Mouse (Mus musculus): ENCODE results near the gene Mta2. TPM values are rescaled to one million over a fixed set of nuclear protein-coding genes. Genes with fewer than 3 reads are reported as not detected.

Mta2 gene
- polyA plus RNA-seq, 1 experiment from 2014 or later: 45.3 TPM

GRCm38 (mm10) chr19:8984255-8984868 lies 42.7 kb downstream of the Mta2 start:
- no peaks in the 10 kb centered on the region for H3K9me3 ChIP-seq (ENCODE audit: control insufficient read depth, low read length)
- no peak overlapping the region for H3K4me2 ChIP-seq (replicated peaks; ENCODE audit: low read depth, low read length)
- peaks cover 13% of the 10 kb centered on the region for H3K36me3 ChIP-seq (ENCODE audit: control insufficient read depth, insufficient read depth, low read length)
- 28% methylated on average over 7 of the region's 7 CpGs for WGBS
- ATAC-seq (ENCODE audit: low FRiP score, low TSS enrichment): no peak
- no peak overlapping the region for H3K27ac ChIP-seq (ENCODE audit: low read depth, low read length)
- H3K9ac ChIP-seq (ENCODE audit: low read depth, low read length): no peak overlapping the region
- peaks cover 7% of the 10 kb centered on the region for H3K4me1 ChIP-seq (ENCODE audit: control insufficient read depth, insufficient read depth, low read length)
- no peak overlapping the region for H3K4me3 ChIP-seq (ENCODE audit: low read length)
- no peaks in the 10 kb centered on the region for H3K27me3 ChIP-seq (ENCODE audit: control insufficient read depth, insufficient read depth, low read length)

DNA sequence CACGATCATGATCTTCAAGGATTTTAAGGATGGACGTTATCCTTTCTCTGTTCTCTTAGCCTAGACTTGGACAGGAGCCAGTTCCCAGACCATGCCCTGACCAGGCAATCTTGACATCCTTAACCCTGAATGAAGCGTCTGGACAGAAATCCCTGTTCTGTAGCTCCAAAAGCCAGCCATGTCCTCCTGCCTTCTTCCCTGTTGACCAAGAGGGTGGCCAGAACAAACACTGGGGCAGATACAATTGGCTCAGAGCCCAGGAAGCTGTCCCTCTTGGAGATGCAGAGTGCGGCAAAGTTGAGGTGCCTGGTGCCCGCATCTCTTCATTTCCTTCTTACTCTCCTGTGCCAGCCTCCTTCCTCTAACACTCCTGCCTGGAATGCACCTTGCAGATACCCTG lies 44.2 kb downstream of the Mta2 start:
- 64% methylated on average over 5 of the region's 5 CpGs for WGBS
- H3K4me1 ChIP-seq (ENCODE audit: control insufficient read depth, insufficient read depth, low read length): peaks cover 9% of the 10 kb centered on the region
- ATAC-seq (ENCODE audit: low FRiP score, low TSS enrichment): no peak

DNA sequence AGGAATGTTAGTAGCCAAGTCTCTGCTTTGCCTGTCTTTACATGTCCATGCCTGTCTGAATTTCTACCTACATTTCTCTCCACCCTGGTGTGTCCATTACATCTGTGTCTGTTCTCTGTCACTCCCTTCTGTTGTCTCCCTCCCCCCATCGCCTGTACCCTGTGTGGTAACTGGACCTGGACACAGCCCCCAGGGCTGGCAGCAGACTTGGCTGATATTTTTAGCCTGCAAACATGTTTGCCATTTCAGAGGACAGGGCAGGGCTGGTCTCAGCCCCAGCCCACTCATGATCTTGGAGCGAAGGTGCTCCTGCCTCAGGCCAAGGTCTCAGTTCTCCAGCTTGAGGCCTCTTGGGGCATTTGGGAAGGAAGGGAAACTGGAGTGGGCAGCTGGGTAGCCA lies 46.1 kb downstream of the Mta2 start:
- Histone ChIP-seq H3K9me3 (ENCODE audit: control insufficient read depth, low read length) (no peaks in the 10 kb centered on the region), H3K27ac (ENCODE audit: low read depth, low read length) (no peak overlapping the region), H3K27me3 (ENCODE audit: control insufficient read depth, insufficient read depth, low read length) (no peaks in the 10 kb centered on the region), H3K36me3 (ENCODE audit: control insufficient read depth, insufficient read depth, low read length) (no peaks in the 10 kb centered on the region), H3K4me1 (ENCODE audit: control insufficient read depth, insufficient read depth, low read length) (peaks cover 25% of the 10 kb centered on the region), H3K9ac (ENCODE audit: low read depth, low read length) (no peak overlapping the region), H3K4me3 (ENCODE audit: low read length) (no peak overlapping the region), H3K4me2 (replicated peaks; ENCODE audit: low read depth, low read length) (no peak overlapping the region)
- WGBS: 53% methylated on average over 2 of the region's 2 CpGs
- no peak for ATAC-seq (ENCODE audit: low FRiP score, low TSS enrichment)

More for the DNA sequence above, 44.2 kb downstream of the Mta2 start:
- no peak overlapping the region for H3K4me3 ChIP-seq (ENCODE audit: low read length)
- no peak overlapping the region for H3K4me2 ChIP-seq (replicated peaks; ENCODE audit: low read depth, low read length)
- no peak overlapping the region for H3K27ac ChIP-seq (ENCODE audit: low read depth, low read length)
- no peaks in the 10 kb centered on the region for H3K27me3 ChIP-seq (ENCODE audit: control insufficient read depth, insufficient read depth, low read length)
- no peaks in the 10 kb centered on the region for H3K9me3 ChIP-seq (ENCODE audit: control insufficient read depth, low read length)
- no peaks in the 10 kb centered on the region; the same call in 1 of the 2 replicates for H3K36me3 ChIP-seq (ENCODE audit: control insufficient read depth, insufficient read depth, low read length)
- H3K9ac ChIP-seq (ENCODE audit: low read depth, low read length): no peak overlapping the region

GRCm38 (mm10) chr19:8988346-8989065 lies 46.8 kb downstream of the Mta2 start:
- no peak for ATAC-seq (ENCODE audit: low FRiP score, low TSS enrichment)
- Histone ChIP-seq H3K4me2 (replicated peaks; ENCODE audit: low read depth, low read length) (peak overlapping the region; percentile 93), H3K9ac (ENCODE audit: low read depth, low read length) (peak overlapping the region; percentile 79; the same call in 1 of the 2 replicates), H3K4me1 (ENCODE audit: control insufficient read depth, insufficient read depth, low read length) (peaks cover 28% of the 10 kb centered on the region), H3K9me3 (ENCODE audit: control insufficient read depth, low read length) (no peaks in the 10 kb centered on the region), H3K36me3 (ENCODE audit: control insufficient read depth, insufficient read depth, low read length) (no peaks in the 10 kb centered on the region), H3K27ac (ENCODE audit: low read depth, low read length) (peak overlapping the region; percentile 79; the same call in 1 of the 2 replicates), H3K4me3 (ENCODE audit: low read length) (peak overlapping the region; percentile 75), H3K27me3 (ENCODE audit: control insufficient read depth, insufficient read depth, low read length) (no peaks in the 10 kb centered on the region)
- 10% methylated on average over 15 of the region's 15 CpGs for WGBS

- Histone ChIP-seq H3K9ac (ENCODE audit: low read depth, low read length) (peak within 1 kb of the TSS; percentile 79), H3K36me3 (ENCODE audit: control insufficient read depth, insufficient read depth, low read length) (no peaks in the 10 kb centered on the region), H3K9me3 (ENCODE audit: control insufficient read depth, low read length) (no peaks in the 10 kb centered on the region), H3K27ac (ENCODE audit: low read depth, low read length) (peak within 1 kb of the TSS; percentile 79), H3K4me2 (replicated peaks; ENCODE audit: low read depth, low read length) (peak within 1 kb of the TSS; percentile 93), H3K4me3 (ENCODE audit: low read length) (peak within 1 kb of the TSS; percentile 75), H3K27me3 (ENCODE audit: control insufficient read depth, insufficient read depth, low read length) (no peaks in the 10 kb centered on the region), H3K4me1 (ENCODE audit: control insufficient read depth, insufficient read depth, low read length) (peaks cover 28% of the 10 kb centered on the region)
- WGBS: under 1% methylated on average over 38 of the region's 42 CpGs
- ATAC-seq (ENCODE audit: low FRiP score, low TSS enrichment): peak; percentile 47
These were observed 47.4 kb downstream of the Mta2 start, which contains the start of gene Ahnak for GRCm38 (mm10) chr19:8989066-8989566. Gene Ahnak, plus strand, starts transcription at chr19:8989284.

DNA sequence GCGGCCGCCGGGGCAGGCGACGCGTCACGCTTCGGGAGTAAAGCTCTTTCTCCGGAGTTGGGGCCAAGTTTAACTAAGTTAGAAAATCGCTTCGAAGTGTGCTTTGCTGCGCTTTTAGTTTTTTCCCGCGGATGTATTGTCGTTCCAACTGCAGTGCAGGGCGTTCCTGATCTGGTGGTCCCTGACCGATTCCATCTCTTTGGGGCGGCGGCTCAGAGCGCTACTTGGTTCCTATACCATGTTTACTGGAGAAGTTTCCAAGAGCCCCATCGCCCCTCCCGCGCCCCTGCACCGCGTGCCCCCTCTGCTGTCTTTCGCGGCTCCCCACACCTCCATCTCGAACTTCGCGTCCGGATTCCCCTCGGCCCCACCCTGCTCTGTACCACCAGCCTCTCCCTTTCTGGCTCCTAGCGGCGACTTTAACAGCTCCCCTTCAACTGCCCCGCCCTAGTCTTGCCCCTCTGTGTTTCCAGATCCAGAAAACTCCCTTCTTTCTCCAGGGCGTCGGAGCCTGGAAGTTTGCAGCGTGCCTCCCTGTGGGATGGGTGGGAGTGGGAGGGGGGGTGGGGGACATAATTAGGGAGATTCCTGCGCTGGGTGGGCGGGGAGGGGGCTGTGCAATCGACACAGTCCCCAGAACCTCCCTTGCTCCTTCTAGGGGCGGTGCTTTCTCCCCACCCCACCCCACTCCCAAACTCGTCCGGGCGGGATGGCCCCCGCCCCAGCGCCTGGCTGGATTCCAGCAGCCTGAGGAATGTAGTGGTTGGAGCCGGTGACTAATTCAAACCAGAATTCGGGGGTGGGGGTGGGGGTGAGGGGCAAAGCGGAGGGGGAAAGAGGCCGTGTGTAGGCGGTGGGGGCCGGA lies 48.1 kb downstream of the Mta2 start:
- peak overlapping the region; percentile 93 for H3K4me2 ChIP-seq (replicated peaks; ENCODE audit: low read depth, low read length)
- no peaks in the 10 kb centered on the region for H3K9me3 ChIP-seq (ENCODE audit: control insufficient read depth, low read length)
- peak overlapping the region; percentile 79 for H3K27ac ChIP-seq (ENCODE audit: low read depth, low read length)
- ATAC-seq (ENCODE audit: low FRiP score, low TSS enrichment): peak; percentile 72
- peak overlapping the region; percentile 79 for H3K9ac ChIP-seq (ENCODE audit: low read depth, low read length)
- no peaks in the 10 kb centered on the region for H3K27me3 ChIP-seq (ENCODE audit: control insufficient read depth, insufficient read depth, low read length)
- H3K4me3 ChIP-seq (ENCODE audit: low read length): peak overlapping the region; percentile 75
- peaks cover 28% of the 10 kb centered on the region for H3K4me1 ChIP-seq (ENCODE audit: control insufficient read depth, insufficient read depth, low read length)
- 2% methylated on average over 52 of the region's 53 CpGs for WGBS
- no peaks in the 10 kb centered on the region for H3K36me3 ChIP-seq (ENCODE audit: control insufficient read depth, insufficient read depth, low read length)

DNA sequence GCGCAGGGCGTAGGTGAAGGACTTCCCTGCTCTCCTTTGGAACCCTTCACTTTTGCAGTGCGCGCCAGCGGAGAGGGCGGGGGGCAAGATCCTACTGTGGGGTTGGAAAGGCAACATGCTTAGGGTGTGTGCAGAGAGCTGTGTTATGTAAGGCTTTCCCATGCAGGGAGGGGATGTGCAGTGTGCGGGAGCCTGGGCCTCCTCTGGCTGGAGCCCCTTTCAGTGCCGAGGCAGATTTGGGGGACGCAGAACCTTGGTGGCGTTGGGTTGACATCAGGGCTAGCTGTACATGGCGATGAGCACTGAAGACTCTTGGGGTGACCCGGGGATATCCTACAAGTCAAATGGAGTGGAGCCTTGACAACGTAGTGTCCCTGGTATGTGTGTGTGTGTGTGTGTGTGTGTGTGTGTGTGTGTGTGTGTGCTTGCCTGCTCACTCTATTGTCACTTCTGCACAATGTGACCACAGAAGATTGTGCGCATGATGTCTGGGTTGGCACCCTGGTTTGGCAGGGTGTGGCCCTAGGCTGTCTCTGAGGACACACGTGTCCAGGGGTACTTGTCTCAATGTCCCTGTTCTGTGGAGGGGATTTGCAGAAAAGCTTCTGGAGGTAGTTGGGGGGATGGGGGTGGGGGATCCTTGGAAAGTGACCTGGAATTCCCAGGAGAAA lies 48.9 kb downstream of the Mta2 start:
- Histone ChIP-seq H3K27ac (ENCODE audit: low read depth, low read length) (peak overlapping the region; percentile 79; the same call in 1 of the 2 replicates), H3K4me2 (replicated peaks; ENCODE audit: low read depth, low read length) (peak overlapping the region; percentile 93), H3K4me1 (ENCODE audit: control insufficient read depth, insufficient read depth, low read length) (peaks cover 28% of the 10 kb centered on the region), H3K36me3 (ENCODE audit: control insufficient read depth, insufficient read depth, low read length) (no peaks in the 10 kb centered on the region), H3K4me3 (ENCODE audit: low read length) (peak overlapping the region; percentile 75), H3K27me3 (ENCODE audit: control insufficient read depth, insufficient read depth, low read length) (no peaks in the 10 kb centered on the region), H3K9ac (ENCODE audit: low read depth, low read length) (peak overlapping the region; percentile 79), H3K9me3 (ENCODE audit: control insufficient read depth, low read length) (no peaks in the 10 kb centered on the region)
- peak; percentile 63 for ATAC-seq (ENCODE audit: low FRiP score, low TSS enrichment)
- WGBS: 17% methylated on average over 15 of the region's 15 CpGs

GRCm38 (mm10) chr19:8991245-8991870 lies 49.7 kb downstream of the Mta2 start:
- H3K4me1 ChIP-seq (ENCODE audit: control insufficient read depth, insufficient read depth, low read length): peaks cover 28% of the 10 kb centered on the region
- ATAC-seq (ENCODE audit: low FRiP score, low TSS enrichment): no peak
- no peaks in the 10 kb centered on the region for H3K9me3 ChIP-seq (ENCODE audit: control insufficient read depth, low read length)
- H3K27me3 ChIP-seq (ENCODE audit: control insufficient read depth, insufficient read depth, low read length): no peaks in the 10 kb centered on the region
- H3K9ac ChIP-seq (ENCODE audit: low read depth, low read length): peak overlapping the region; percentile 79; the same call in 1 of the 2 replicates
- peak overlapping the region; percentile 75; the same call in 1 of the 2 replicates for H3K4me3 ChIP-seq (ENCODE audit: low read length)
- H3K36me3 ChIP-seq (ENCODE audit: control insufficient read depth, insufficient read depth, low read length): no peaks in the 10 kb centered on the region
- peak overlapping the region; percentile 14; the same call in 1 of the 2 replicates for H3K27ac ChIP-seq (ENCODE audit: low read depth, low read length)
- peak overlapping the region; percentile 93 for H3K4me2 ChIP-seq (replicated peaks; ENCODE audit: low read depth, low read length)
- 65% methylated on average over 4 of the region's 4 CpGs for WGBS

Data from kidney, embryonic 14.5 days (tissue).